Mouse (Mus musculus): ENCODE results near the gene Epas1.

Epas1 gene

DNA sequence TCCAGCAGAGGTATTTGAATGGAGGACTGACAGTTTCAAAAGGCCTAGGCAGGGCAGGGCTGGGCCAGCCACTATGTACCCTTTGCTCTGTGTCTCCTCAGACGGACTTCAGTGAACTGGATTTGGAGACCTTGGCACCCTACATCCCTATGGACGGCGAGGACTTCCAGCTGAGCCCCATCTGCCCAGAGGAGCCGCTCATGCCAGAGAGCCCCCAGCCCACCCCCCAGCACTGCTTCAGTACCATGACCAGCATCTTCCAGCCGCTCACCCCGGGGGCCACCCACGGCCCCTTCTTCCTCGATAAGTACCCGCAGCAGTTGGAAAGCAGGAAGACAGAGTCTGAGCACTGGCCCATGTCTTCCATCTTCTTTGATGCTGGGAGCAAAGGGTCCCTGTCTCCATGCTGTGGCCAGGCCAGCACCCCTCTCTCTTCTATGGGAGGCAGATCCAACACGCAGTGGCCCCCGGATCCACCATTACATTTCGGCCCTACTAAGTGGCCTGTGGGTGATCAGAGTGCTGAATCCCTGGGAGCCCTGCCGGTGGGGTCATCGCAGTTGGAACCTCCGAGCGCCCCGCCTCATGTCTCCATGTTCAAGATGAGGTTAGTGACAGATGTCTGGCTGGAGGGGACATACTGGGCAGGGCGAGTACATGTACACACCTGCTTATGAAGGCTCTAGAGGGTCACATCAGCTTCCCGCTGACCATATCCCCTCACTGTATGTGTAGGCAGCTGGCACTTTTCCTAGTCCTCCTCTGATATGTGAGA is 74.1 kb downstream of the Epas1 start:
- DNase-seq (ENCODE audit: low spot score in 2 of 2) = no peak

DNA sequence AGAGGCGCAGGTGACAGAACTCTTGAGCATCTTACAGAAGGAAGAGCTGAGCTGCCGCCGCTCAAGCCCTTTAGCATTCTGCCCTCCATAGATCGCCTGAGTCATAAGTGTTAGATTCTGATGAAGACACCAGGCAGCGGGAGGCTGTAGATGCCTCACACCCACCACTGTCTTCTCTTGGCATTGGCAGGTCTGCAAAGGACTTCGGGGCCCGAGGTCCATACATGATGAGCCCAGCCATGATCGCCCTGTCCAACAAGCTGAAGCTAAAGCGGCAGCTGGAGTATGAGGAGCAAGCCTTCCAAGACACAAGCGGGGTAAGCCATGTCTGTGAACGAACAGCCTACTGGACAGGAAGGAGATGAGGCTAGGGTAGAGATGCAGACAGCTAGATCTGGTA is 75.0 kb downstream of the Epas1 start:
- no peak for DNase-seq (ENCODE audit: low spot score in 2 of 2)

DNA sequence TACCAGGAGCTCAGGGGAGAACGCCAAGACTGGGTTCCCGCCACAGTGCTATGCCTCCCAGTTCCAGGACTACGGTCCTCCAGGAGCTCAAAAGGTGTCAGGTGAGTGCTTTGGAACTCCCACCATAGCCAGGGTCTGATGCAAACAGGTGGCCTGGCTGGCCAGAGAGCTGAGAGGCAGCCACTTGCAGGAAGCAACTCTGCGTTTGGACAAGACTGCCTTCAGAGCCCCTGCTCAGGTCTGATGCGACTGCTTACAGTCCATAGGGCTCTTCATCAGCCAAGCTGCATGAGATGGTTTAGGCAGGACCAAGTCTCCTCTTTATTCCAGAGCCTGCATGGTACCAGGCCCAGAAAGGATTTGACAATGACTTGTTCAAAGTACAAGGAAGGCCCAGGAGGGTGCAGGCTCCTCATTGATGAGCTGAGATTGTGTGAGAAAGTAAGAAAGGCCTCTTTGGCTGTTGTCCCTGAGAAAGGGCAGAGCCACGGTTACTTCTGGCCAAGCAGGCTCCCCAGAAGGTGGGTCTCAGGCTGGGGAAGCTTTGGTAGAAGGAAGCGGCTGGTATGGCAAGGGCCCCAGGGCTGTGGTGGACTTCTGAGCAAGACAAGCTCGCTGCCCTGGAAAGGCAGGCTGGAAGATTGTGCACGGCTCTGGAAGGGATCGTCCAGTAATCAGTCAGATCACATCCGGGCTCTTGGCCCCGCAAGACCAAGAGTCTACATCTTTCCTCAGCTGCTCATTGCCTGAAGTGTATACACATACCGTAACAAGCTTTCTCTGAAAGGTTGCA is 76.1 kb downstream of the Epas1 start:
- no peak for DNase-seq (ENCODE audit: low spot score in 2 of 2)

DNA sequence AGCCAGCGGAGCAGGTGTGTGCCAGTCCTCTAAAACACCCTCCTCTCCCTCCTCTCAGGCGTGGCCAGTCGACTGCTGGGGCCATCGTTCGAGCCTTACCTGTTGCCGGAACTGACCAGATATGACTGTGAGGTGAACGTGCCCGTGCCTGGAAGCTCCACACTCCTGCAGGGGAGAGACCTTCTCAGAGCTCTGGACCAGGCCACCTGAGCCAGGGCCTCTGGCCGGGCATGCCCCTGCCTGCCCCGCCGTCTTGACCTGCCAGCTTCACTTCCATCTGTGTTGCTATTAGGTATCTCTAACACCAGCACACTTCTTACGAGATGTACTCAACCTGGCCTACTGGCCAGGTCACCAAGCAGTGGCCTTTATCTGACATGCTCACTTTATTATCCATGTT is 77.4 kb downstream of the Epas1 start:
- no peak for DNase-seq (ENCODE audit: low spot score in 2 of 2)

DNA sequence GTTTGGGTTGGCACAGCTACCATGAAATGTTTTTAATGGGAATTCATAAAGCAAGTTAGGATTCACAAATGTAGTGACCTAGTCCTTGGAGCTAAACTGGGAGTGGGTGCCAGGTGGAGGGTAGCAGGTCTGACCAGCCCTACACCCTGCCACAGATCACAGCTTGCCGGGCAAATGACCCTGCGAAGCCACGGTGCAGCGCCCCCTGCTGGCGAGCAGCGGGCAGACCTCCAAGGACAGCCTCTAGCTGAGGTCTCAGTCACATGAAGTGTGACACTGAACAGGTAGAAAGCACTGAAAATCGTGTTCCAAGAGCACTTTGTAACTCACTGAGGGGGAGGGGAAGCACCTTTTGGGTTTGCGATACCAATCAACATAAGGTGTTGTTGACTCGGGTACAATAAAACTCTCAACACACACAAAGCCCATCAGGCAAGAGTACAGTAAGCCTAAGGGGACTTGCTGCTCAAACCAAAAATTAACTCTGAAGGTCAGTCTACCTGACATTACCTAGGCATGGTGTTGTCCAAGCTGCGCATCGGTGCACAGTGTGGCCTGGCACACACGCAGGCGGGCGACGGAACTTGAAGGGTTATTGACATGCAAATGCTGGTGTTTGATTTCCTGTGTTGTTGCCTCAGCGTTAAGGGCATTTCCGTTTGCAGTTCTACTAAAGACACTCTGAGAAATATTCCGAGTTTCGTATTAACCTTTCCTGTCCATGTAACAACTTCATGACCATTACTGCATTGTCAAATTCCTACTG is 79.2 kb downstream of the Epas1 start:
- DNase-seq (ENCODE audit: low spot score in 2 of 2) = no peak

DNA sequence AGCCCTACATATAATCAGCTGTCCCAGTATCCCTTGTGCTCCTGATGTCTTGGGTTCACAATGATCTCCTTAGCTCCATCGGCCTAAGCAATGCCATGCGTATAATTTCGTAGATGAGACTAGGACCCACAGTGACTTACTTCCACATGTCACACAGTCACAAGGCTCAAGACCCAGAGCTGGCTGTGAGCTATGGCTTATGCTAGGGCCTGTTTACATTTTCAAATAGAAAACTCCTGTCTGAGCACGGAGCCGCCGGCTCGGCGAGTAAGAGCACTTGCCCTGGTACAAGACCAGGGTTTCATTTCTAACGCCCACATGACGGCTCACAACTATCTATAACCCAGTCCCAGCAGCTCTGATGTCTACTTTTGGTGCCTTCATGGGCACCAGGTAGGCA is 80.4 kb downstream of the Epas1 start:
- DNase-seq (ENCODE audit: low spot score in 2 of 2) = no peak

DNA sequence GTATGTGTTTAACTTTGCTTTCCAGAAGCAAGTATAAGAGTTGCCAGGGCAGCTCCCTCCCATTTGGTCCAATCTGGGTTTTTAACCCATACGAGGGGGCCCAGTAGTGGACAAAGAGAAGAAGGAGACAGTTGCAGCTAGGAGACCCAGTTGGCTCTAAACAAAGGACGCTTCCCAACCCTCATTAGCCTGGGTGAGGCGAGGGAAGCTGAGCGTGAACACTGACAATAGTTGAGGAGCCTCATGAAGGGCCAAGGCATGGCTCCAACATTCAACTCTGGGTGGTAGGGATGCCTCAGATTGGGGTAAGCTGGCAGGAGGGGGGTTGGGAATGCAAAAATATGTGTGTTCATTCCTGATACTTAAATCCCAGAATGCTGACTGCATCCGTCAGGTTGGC is 85.8 kb downstream of the Epas1 start:
- no peak for DNase-seq (ENCODE audit: low spot score in 2 of 2)

DNA sequence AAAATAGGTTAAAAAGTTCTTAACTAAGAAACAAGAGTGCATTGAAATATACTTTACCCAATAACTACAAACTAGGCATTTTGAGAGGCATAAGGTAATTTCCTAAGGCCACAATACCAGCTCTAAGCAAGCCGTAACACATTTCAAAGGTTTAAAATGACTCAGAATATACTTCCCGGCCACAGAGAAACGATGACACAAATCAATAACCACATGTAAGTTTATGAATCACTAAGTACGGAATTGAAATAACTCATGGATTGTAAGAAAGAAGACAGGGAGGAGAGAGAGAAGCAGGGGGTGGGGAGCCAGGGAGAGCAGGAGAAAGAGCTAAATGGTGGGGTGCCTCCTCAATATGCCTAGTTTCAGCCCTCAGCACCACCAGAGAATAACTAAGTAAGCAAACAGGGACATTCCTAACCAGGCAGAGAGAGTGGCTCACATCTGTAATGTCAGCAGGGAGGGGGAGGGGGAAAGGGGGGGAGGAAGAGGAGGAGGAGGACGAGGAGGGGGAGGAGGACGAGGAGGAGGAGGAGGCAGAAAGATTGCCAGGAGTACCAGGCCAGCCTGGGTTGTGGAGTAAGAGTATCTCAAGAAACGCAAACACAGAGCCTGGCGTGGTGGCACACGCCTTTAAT is 97.3 kb downstream of the Epas1 start:
- no peak for DNase-seq (ENCODE audit: low spot score in 2 of 2)

DNA sequence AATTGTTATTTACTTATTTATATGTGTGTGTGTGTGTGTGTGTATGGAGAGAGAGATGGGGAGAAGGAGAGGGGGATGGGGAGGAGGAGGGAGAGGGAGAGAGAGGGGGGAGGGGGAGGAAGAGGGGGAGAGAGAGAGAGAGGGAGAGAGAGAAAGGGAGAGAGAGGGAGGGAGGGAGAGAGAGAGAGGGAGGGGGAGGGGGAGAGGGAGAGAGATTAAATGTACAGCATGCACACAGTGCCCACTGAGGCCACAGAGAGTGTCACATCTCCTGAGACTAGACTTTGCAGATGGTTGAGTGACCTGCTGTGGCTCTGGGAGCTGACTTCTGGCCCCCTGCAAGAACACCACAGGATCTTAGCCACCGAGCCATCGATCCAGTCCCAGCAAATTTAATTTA is 98.3 kb downstream of the Epas1 start:
- DNase-seq (ENCODE audit: low spot score in 2 of 2) = no peak

DNA sequence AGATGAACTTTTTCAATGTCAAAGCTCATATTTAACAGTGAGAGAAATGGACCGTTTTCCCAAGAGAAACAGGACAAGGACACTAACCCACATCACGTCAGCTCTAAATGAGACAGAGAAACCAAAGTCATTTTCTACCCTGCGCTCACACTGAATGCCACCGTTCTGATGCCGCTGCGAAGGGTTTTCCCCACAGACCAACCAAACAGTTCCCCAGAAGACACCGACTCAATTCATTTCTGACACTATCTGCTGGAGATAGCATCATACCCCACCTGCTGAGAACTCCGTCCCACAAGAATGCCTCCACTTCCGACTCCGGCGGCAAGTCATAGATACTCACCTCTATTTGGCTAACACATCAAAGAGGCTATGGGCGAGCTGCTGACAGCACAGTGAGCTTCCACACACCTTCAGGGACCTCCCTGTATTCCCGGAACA is 99.1 kb downstream of the Epas1 start:
- no peak for DNase-seq (ENCODE audit: low spot score in 2 of 2)

DNA sequence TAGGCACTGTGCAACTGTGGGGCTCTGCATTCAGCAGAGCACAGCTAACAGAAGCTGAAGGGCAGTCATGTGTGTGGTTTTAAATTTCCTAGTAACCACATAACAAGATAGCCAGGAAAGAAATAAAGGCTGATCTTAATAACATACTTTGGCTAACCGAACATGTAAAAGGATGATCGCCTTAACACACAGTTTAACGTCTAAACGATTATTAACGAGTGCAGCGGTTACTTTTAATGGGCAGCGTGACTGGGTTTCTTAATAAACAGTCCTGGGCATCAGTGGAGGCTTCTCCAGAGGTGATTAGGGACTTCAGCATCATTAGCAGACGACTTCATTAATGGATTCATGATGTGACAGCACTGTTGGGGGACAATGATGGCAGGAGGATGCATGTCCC is 117.1 kb downstream of the Epas1 start:
- no peak for DNase-seq (ENCODE audit: low spot score in 2 of 2)

DNA sequence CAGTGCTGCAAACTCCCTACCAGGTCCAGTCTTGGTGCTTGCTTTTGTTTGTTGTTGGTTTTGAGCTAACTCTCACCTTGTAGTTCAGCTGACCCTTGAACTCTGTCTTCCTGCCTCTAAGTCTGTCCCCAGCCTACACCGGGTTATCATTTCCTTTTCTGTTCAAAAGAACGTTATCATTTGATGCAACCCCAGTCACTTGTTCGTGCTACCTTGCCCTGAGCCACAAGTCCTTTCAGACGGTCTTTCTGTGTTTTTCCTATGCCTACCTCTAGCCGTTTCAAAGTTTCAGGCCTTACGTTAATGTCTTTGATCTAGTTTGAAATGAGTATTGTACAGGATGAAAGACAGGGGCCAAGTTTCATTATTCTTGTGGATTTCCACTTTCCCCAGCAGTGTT is 119.1 kb downstream of the Epas1 start:
- DNase-seq (ENCODE audit: low spot score in 2 of 2) = no peak

DNA sequence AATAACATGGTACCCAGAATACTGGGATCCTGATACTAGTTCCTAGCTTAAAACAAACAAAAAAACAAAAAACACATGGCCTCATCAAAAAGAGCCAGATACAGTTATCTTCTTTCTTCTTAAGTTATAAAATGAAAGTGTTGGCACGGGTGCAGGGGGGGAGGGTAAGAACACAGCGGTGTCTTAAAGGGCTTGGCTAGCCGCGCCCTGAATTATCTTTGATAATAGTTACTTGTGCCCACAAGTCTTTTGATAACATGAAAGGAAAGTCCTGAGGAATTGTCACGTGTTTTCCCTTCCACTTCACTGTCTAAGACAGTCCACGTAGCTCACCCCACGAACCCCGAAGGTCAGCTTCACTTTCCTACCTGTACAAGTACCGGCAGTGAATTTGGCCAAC is 123.4 kb downstream of the Epas1 start:
- DNase-seq (ENCODE audit: low spot score in 2 of 2) = no peak

DNA sequence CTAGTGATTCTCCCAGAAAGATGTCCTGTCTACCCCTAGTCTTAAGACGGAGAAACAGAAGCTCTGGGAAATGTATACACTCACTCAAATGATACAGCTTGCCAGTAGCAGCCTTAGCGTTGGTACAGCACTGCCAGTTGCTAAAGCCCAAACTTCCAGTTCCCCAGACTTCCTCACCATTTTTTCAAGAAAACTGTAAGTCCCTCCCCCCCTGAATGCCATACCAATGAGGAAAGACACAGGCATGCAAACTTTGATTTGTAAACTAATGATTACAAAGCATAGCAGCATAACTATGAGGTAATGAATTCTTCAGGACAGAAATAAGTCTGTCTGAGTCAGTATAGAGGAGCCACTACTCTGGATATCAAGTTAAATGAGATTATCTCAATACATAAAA is 124.2 kb downstream of the Epas1 start:
- DNase-seq (ENCODE audit: low spot score in 2 of 2) = no peak

DNA sequence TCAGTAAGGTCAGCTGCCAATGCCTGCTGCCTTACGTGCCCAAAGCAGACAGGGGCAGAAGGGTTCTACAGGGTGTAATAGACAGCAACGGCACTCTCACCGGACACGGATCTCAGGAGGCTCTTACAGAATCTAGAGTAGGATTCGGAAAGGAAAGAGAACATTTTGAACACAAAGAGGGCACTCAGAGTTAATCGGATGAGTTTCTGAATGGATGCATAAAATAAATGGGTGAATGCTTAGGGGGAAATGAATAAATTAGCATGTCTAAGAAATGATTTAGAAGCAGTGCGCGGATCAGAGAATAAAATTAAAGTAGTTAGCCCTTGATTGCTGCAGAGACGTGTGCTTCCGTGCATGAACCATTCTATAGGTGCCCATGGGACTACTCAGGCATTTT is 126.6 kb downstream of the Epas1 start:
- DNase-seq (ENCODE audit: low spot score in 2 of 2) = no peak

DNA sequence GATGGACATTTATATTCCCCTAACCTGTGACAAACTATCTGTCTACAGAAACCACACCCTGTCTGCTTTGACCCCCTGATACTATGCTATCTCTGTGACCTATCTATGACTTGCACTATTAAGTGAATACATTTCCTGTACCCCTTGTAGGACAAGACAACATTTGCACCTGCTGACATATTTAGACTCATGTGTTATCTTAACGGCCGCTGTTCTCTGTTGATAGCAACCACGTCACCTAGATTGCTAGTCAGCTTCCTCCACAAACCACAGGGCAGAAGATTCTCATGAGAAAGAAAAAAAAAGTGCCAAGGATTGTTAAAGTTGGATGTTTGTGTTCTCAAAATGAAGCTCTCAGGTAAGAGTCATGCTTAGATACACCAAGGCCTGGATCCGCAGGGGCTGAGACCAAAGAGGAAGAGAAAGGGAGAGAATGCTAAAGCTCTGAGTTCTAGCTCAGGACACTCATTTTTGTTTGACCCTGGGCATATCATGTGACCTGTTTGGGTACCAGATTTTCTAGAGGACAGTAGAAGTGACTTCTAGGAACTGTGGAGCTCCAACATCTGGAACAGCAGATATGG is 127.1 kb downstream of the Epas1 start:
- no peak for DNase-seq (ENCODE audit: low spot score in 2 of 2)

Data from left cerebral cortex, adult 9 months (tissue).